Mouse (Mus musculus) MEL-GATA-1-ER (cell line): ENCODE results near the gene Bcl11a.

Source experiments
- DNase-seq: peaks from one replicate; pipeline ENCODE4 v3.0.0-alpha.2; 2012; ENCODE audit warnings: low read depth; ENCODE audit errors: extremely low read depth

The Bcl11a gene

GRCm38 (mm10) chr11:24199560-24199959 is 121.7 kb downstream of the Bcl11a start:
- no peak for DNase-seq

GRCm38 (mm10) chr11:24200310-24200709 is 122.5 kb downstream of the Bcl11a start:
- DNase-seq = no peak

GRCm38 (mm10) chr11:24201223-24201622 is 123.4 kb downstream of the Bcl11a start:
- no peak for DNase-seq

- DNase-seq = no peak
Measured at GRCm38 (mm10) chr11:24202641-24203361, 124.9 kb downstream of the Bcl11a start.

- DNase-seq = no peak
Measured at GRCm38 (mm10) chr11:24203489-24203888, 125.6 kb downstream of the Bcl11a start.

GRCm38 (mm10) chr11:24208951-24209351 is 131.1 kb downstream of the Bcl11a start:
- DNase-seq = no peak

GRCm38 (mm10) chr11:24214509-24215134 is 136.8 kb downstream of the Bcl11a start:
- no peak for DNase-seq

GRCm38 (mm10) chr11:24217741-24218333 is 140.0 kb downstream of the Bcl11a start:
- no peak for DNase-seq

- no peak for DNase-seq
Measured at GRCm38 (mm10) chr11:24221601-24222307, 143.9 kb downstream of the Bcl11a start.
